Mouse (Mus musculus) liver, adult 10 weeks (tissue): ENCODE results near the gene Wdr72. TPM values are rescaled to one million over a fixed set of nuclear protein-coding genes. Genes with fewer than 3 reads are reported as not detected.

ENCODE experiments used
- polyA plus RNA-seq: library from polyadenylated mRNA; stranded (reverse); fragments of 350-450 nt; fragmentation: Illumina TruSeq; extraction: RNeasy Lipid Tissue Mini Kit (QIAGEN cat#74804); gene quantifications from one replicate; pipeline ENCODE4 v1.2.3, GENCODE M21; 2014; ENCODE audit warnings: low read depth, low replicate concordance

Wdr72 gene
- not detected for polyA plus RNA-seq

DNA sequence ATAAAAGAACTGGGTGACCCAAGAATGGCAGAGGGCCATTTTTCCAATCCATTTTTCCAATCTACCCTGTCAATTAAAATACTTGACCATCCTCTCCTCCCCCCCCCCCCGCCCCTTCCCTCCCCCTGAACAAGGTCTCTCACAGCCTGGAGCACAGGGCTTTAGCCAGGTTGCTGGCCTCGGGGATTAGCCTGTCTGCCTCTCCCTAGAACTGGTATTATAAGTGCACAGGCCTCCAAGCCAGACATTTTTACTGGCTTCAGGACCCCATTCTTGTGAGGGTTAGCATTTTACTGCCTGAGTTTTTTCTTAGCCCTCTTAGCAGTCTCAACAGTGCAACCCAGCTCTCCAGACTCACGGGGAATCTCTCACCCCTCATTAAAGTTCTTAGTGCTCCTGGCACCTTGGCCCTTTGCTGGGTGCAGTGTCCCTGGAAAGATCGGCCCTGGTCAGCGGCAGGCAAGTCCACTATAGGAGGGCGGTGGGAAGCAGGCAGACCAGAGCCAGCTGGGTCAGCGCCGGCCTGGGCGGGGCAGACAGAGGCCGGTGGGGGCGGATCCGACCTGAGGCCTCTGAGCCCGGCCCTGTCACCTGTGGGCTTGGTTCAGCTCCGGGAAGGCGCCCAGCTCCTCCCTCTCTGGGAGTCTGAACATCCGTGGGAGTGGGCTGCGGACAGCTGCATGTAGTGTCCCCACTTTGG is at the start of gene Wdr72:
Wdr72 (plus strand) TSS at position 596 of the 700 bp plus-strand sequence.

Other genes starting within 250 kb of the Wdr72 start
- not detected for gene Unc13c, start 141.4 kb upstream of the Wdr72 start, polyA plus RNA-seq